Mouse (Mus musculus): ENCODE measurements at regions not wholly inside any gene's neighbourhood (a gene's known extent, or its start where the extent isn't known, plus 50 kb on each side); places are given as distances from the start of the nearest gene placed in this dataset. TPM values are rescaled to one million over a fixed set of nuclear protein-coding genes. Genes with fewer than 3 reads are reported as not detected.

GRCm38 (mm10) chr5:12997440-12997839 is 127.8 kb upstream of the Sema3a start:
- H3K27ac ChIP-seq (replicated peaks) = no peak overlapping the region
- no peak overlapping the region for H3K4me3 ChIP-seq (replicated peaks)
- H3K4me1 ChIP-seq (replicated peaks) = no peaks in the 10 kb centered on the region
- H3K9ac ChIP-seq = no peak overlapping the region
- no peaks in the 10 kb centered on the region for H3K27me3 ChIP-seq
- no peak for ATAC-seq (ENCODE audit: insufficient read depth)
- H3K36me3 ChIP-seq (replicated peaks) = no peaks in the 10 kb centered on the region
- 59% methylated on average over 6 of the region's 6 CpGs for WGBS (ENCODE audit: insufficient replicate concordance)
- no peaks in the 10 kb centered on the region for H3K9me3 ChIP-seq (replicated peaks)
- no peak overlapping the region for H3K4me2 ChIP-seq

- Histone ChIP-seq H3K27me3 (no peaks in the 10 kb centered on the region), H3K4me2 (no peak overlapping the region), H3K4me3 (replicated peaks) (no peak overlapping the region), H3K9me3 (replicated peaks) (no peaks in the 10 kb centered on the region), H3K36me3 (replicated peaks) (no peaks in the 10 kb centered on the region), H3K27ac (replicated peaks) (no peak overlapping the region), H3K4me1 (replicated peaks) (no peaks in the 10 kb centered on the region), H3K9ac (no peak overlapping the region)
- no peak for ATAC-seq (ENCODE audit: insufficient read depth)
- WGBS (ENCODE audit: insufficient replicate concordance) = 62% methylated on average over 6 of the region's 6 CpGs
Measured at GRCm38 (mm10) chr5:13007132-13007531, 118.1 kb upstream of the Sema3a start.

- Histone ChIP-seq H3K4me2 (no peak overlapping the region), H3K4me3 (replicated peaks) (no peak overlapping the region), H3K9ac (no peak overlapping the region), H3K9me3 (replicated peaks) (no peaks in the 10 kb centered on the region), H3K4me1 (replicated peaks) (no peaks in the 10 kb centered on the region), H3K36me3 (replicated peaks) (no peaks in the 10 kb centered on the region), H3K27me3 (no peaks in the 10 kb centered on the region), H3K27ac (replicated peaks) (no peak overlapping the region)
- 44% methylated on average over 3 of the region's 3 CpGs for WGBS (ENCODE audit: insufficient replicate concordance)
- no peak for ATAC-seq (ENCODE audit: insufficient read depth)
Measured at GRCm38 (mm10) chr5:13022270-13022669, 102.9 kb upstream of the Sema3a start.

GRCm38 (mm10) chr5:13033332-13033731 is 91.9 kb upstream of the Sema3a start:
- H3K4me1 ChIP-seq (replicated peaks) = no peaks in the 10 kb centered on the region
- H3K4me2 ChIP-seq = no peak overlapping the region
- H3K27ac ChIP-seq (replicated peaks) = no peak overlapping the region
- 78% methylated on average over 3 of the region's 3 CpGs for WGBS (ENCODE audit: insufficient replicate concordance)
- no peak overlapping the region for H3K4me3 ChIP-seq (replicated peaks)
- no peak for ATAC-seq (ENCODE audit: insufficient read depth)
- H3K9ac ChIP-seq = no peak overlapping the region
- no peaks in the 10 kb centered on the region for H3K9me3 ChIP-seq (replicated peaks)
- no peaks in the 10 kb centered on the region for H3K36me3 ChIP-seq (replicated peaks)
- no peaks in the 10 kb centered on the region for H3K27me3 ChIP-seq

GRCm38 (mm10) chr5:13036127-13036526 is 89.1 kb upstream of the Sema3a start:
- Histone ChIP-seq H3K4me3 (replicated peaks) (no peak overlapping the region), H3K4me2 (no peak overlapping the region), H3K9me3 (replicated peaks) (no peaks in the 10 kb centered on the region), H3K9ac (no peak overlapping the region), H3K36me3 (replicated peaks) (no peaks in the 10 kb centered on the region), H3K4me1 (replicated peaks) (no peaks in the 10 kb centered on the region), H3K27ac (replicated peaks) (no peak overlapping the region), H3K27me3 (no peaks in the 10 kb centered on the region)
- WGBS (ENCODE audit: insufficient replicate concordance) = 78% methylated on average over 2 of the region's 2 CpGs
- no peak for ATAC-seq (ENCODE audit: insufficient read depth)

GRCm38 (mm10) chr5:13058883-13059423 is 66.3 kb upstream of the Sema3a start:
- ATAC-seq (ENCODE audit: insufficient read depth) = no peak
- Histone ChIP-seq H3K9me3 (replicated peaks) (no peaks in the 10 kb centered on the region), H3K27ac (replicated peaks) (no peak overlapping the region), H3K27me3 (no peaks in the 10 kb centered on the region), H3K36me3 (replicated peaks) (no peaks in the 10 kb centered on the region), H3K4me2 (no peak overlapping the region), H3K4me3 (replicated peaks) (no peak overlapping the region), H3K4me1 (replicated peaks) (no peaks in the 10 kb centered on the region), H3K9ac (no peak overlapping the region)
- WGBS (ENCODE audit: insufficient replicate concordance) = 48% methylated on average over 2 of the region's 2 CpGs

GRCm38 (mm10) chr5:13066942-13067341 is 58.3 kb upstream of the Sema3a start:
- Histone ChIP-seq H3K9ac (no peak overlapping the region), H3K4me3 (replicated peaks) (no peak overlapping the region), H3K4me2 (no peak overlapping the region), H3K36me3 (replicated peaks) (no peaks in the 10 kb centered on the region), H3K27me3 (no peaks in the 10 kb centered on the region), H3K27ac (replicated peaks) (no peak overlapping the region), H3K4me1 (replicated peaks) (no peaks in the 10 kb centered on the region), H3K9me3 (replicated peaks) (no peaks in the 10 kb centered on the region)
- WGBS (ENCODE audit: insufficient replicate concordance) = 60% methylated on average over 3 of the region's 3 CpGs
- no peak for ATAC-seq (ENCODE audit: insufficient read depth)

Small RNA genes in the stretch of these regions (microRNA-seq; reads per million reads assigned to microRNA genes)
- gene Gm23243 = not detected
